Mouse (Mus musculus) liver, embryonic 14.5 days (tissue): ENCODE data around the gene Helz2.

Experiments used
- CTCF ChIP-seq: IDR thresholded peaks from 2 replicates; pipeline ENCODE4 v1.5.1; 2016; ENCODE audit warnings: antibody characterized with exemption, low read depth, control low read depth
- EP300 ChIP-seq: IDR thresholded peaks from 2 replicates; pipeline ENCODE4 v1.6.1; 2016; ENCODE audit warnings: antibody characterized with exemption, low read depth

DNA sequence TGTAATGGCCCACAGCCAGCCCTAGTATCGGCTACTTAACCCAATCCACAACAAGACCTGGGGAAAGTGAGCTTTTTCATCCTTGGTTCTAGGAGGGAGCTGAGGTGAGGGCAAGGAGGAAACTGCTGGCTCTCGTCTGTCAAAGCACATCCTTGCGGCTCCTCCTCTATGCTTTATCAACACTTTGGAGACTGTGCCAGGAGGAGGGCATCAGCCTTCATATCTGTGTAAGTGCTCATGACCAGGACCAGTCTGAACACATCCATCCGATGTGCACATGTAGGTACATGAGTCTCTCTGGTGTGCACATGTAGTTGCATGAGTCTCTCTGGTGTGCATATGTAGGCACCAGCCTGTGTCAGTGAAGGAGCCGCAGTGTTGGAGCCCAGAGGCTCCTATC, 36.1 kb downstream of the Helz2 start:
- no peak for TF ChIP-seq CTCF
- TF ChIP-seq EP300 = no peak
